Mouse (Mus musculus) heart, adult 2 months (tissue): ENCODE measurements at regions not wholly inside any gene's neighbourhood (a gene's known extent, or its start where the extent isn't known, plus 50 kb on each side); places are given as distances from the start of the nearest gene placed in this dataset.

Source experiments
- EP300 ChIP-seq: fragments of 200-500 bp; IDR thresholded peaks from 2 replicates; pipeline ENCODE4 v1.6.1; 2011; ENCODE audit warnings: low read depth, low read length, control low read depth; ENCODE audit not compliant: insufficient read depth
- POLR2A ChIP-seq: fragments of 200-500 bp; IDR thresholded peaks from 2 replicates; pipeline ENCODE4 v1.6.1; 2011; ENCODE audit warnings: mild to moderate bottlenecking, low read depth, low read length, control low read depth; ENCODE audit not compliant: insufficient read depth

- TF ChIP-seq POLR2A (no peak), EP300 (no peak)
Observed at GRCm38 (mm10) chr8:127939284-127939985, 419.0 kb upstream of the Nrp1 start.
